Mouse (Mus musculus) adrenal gland, adult 8-10 months (tissue): ENCODE results near the gene Ngdn. TPM values are rescaled to one million over a fixed set of nuclear protein-coding genes. Genes with fewer than 3 reads are reported as not detected.

ENCODE experiments used
- microRNA-seq, 2 experiments: library from miRNA; unstranded; fragments of <30 nt; microRNA quantifications; one replicate each; pipeline ENCODE4 v1.2.0; 2022
- total RNA-seq, 4 experiments: library from RNA; stranded (reverse); gene quantifications; 2 replicates each; pipeline ENCODE4 v1.2.4; 2022

Gene Ngdn
- total RNA-seq, 4 experiments from 2014 or later = 35.3 to 44.0 (median 39.4) TPM

Small RNA genes lying within 50 kb of the gene (microRNA-seq; reads per million reads assigned to microRNA genes)
- 0 to 0.34 reads per million in 2 experiments for gene Mir208b

Other genes starting within 250 kb of the Ngdn start
- 10 to 100 TPM; 26.6 to 51.8 (median 40.3) TPM for gene Slc7a8, start 233.5 kb upstream of the Ngdn start, total RNA-seq
- 1 to 10 TPM in 2 of 4 experiments, under 1 TPM in 2; 0.77 to 1.7 (median 1.2) TPM for gene Rnf212b, start 201.3 kb upstream of the Ngdn start, total RNA-seq
- gene Homez, start 144.5 kb upstream of the Ngdn start, total RNA-seq = 10 to 100 TPM; 18.7 to 29.2 (median 21.7) TPM
- 10 to 100 TPM; 18.5 to 26.6 (median 21.6) TPM for gene Ppp1r3e, start 137.9 kb upstream of the Ngdn start, total RNA-seq
- gene Bcl2l2, start 132.1 kb upstream of the Ngdn start, total RNA-seq = 10 to 100 TPM; 62.9 to 88.0 (median 73.9) TPM
- 1 to 10 TPM in 3 of 4 experiments, under 1 TPM in 1; 0.99 to 9.0 (median 4.4) TPM for gene Gm20521, start 132.0 kb upstream of the Ngdn start, total RNA-seq
- 100 to 1,000 TPM; 157 to 316 (median 238) TPM for gene Pabpn1, start 123.0 kb upstream of the Ngdn start, total RNA-seq
- 10 to 100 TPM; 44.9 to 81.7 (median 60.3) TPM for gene Slc22a17, start 102.3 kb upstream of the Ngdn start, total RNA-seq
- 1 to 10 TPM; 2.5 to 4.4 (median 3.2) TPM for gene Efs, start 89.3 kb upstream of the Ngdn start, total RNA-seq
- gene Il25, start 82.8 kb upstream of the Ngdn start, total RNA-seq = not detected
- gene Cmtm5, start 79.2 kb upstream of the Ngdn start, total RNA-seq = under 1 TPM; 0.42 to 0.67 (median 0.60) TPM
- not detected for gene Myh6, start 48.5 kb upstream of the Ngdn start, total RNA-seq
- not detected for gene Gm17428, start 38.5 kb upstream of the Ngdn start, total RNA-seq
- not detected for gene Myh7, start 20.8 kb upstream of the Ngdn start, total RNA-seq
- 10 to 100 TPM in 2 of 4 experiments, 1 to 10 TPM in 2; 6.9 to 17.8 (median 11.7) TPM for gene Zfhx2, start 76.9 kb downstream of the Ngdn start, total RNA-seq
- 10 to 100 TPM; 16.1 to 22.6 (median 21.0) TPM for gene Thtpa, start 79.3 kb downstream of the Ngdn start, total RNA-seq
- gene Ap1g2, start 91.1 kb downstream of the Ngdn start, total RNA-seq = 10 to 100 TPM; 24.5 to 29.3 (median 26.0) TPM
- gene Jph4, start 101.5 kb downstream of the Ngdn start, total RNA-seq = 1 to 10 TPM; 3.3 to 6.9 (median 5.3) TPM
- not detected for gene Dhrs2, start 206.6 kb downstream of the Ngdn start, total RNA-seq